Mouse (Mus musculus): ENCODE data around the gene Cdc45. TPM values are rescaled to one million over a fixed set of nuclear protein-coding genes. Genes with fewer than 3 reads are reported as not detected.

Gene Cdc45
- total RNA-seq, 4 experiments from 2014 or later = 2.0 to 2.9 (median 2.2) TPM

DNA sequence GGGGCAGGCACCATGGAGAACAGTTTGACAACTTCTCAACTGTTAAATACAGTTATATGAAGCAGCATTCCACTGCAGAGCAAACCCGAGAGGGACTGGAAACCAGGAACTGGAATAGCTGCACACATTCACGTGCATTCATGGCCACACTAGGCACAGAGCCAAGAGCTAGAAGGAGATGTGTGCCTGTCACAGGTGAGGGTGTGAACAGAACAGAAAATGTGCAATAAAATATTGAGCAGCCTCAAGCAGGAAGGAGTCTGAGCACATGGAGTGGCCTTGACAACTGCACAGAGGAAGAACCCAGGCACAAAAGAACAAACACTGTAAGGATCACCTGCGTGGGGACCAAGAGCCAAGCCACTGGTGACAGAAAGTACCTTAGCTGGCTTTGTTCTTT lies 81.1 kb downstream of the Cdc45 start:
- DNase-seq (ENCODE audit: low spot score in 2 of 2) = no peak

Other genes with a start within 250 kb of the Cdc45 start
- gene Tbx1, start 221.3 kb downstream of the Cdc45 start, total RNA-seq (2022) = 1 to 10 TPM; 1.0 to 2.1 (median 1.6) TPM
- 1 to 10 TPM in 1 of 4 experiments, under 1 TPM in 2, not detected in 1; 0.36 to 1.1 (median 0.93) TPM for gene Gp1bb, start 189.6 kb downstream of the Cdc45 start, total RNA-seq (2022)
- 100 to 1,000 TPM; 207 to 234 (median 219) TPM for gene Gm49601, start 185.6 kb downstream of the Cdc45 start, total RNA-seq (2022)
- 100 to 1,000 TPM; 759 to 812 (median 777) TPM for gene Sept5, start 182.0 kb downstream of the Cdc45 start, total RNA-seq (2022)
- 10 to 100 TPM; 33.1 to 37.2 (median 35.2) TPM for gene Cldn5, start 35.1 kb downstream of the Cdc45 start, total RNA-seq (2022)
- 100 to 1,000 TPM; 104 to 118 (median 107) TPM for gene Ufd1, start 208 bp downstream of the Cdc45 start, total RNA-seq (2022)
- 10 to 100 TPM; 23.2 to 29.8 (median 28.6) TPM for gene 2510002D24Rik, start 24.6 kb upstream of the Cdc45 start, total RNA-seq (2022)
- 10 to 100 TPM in 2 of 4 experiments, 1 to 10 TPM in 1, under 1 TPM in 1; 0.88 to 13.3 (median 9.0) TPM for gene Gm28539, start 24.6 kb upstream of the Cdc45 start, total RNA-seq (2022)
- 10 to 100 TPM; 37.1 to 41.3 (median 40.0) TPM for gene Mrpl40, start 64.9 kb upstream of the Cdc45 start, total RNA-seq (2022)
- 100 to 1,000 TPM in 1 of 4 experiments, 10 to 100 TPM in 3; 86.1 to 105 (median 86.3) TPM for gene Hira, start 65.0 kb upstream of the Cdc45 start, total RNA-seq (2022)

All from left cerebral cortex, adult 8-10 months (tissue).